Mouse (Mus musculus): ENCODE results near the gene Tenm4.

The Tenm4 gene

GRCm38 (mm10) chr7:96734315-96735058 lies 563.4 kb downstream of the Tenm4 start:
- CTCF ChIA-PET = interaction anchor here (0.6 to 0.7 kb wide), 2 partner anchors 18 to 41 kb away, joined by 4 to 7 read pairs; no protein-coding TSS in a partner anchor

- CTCF ChIA-PET = interaction anchor here (0.8 kb wide), 1 partner anchor 256 kb away, joined by 9 read pairs; no protein-coding TSS in a partner anchor
Observed at GRCm38 (mm10) chr7:96740631-96741030, 569.6 kb downstream of the Tenm4 start.

DNA sequence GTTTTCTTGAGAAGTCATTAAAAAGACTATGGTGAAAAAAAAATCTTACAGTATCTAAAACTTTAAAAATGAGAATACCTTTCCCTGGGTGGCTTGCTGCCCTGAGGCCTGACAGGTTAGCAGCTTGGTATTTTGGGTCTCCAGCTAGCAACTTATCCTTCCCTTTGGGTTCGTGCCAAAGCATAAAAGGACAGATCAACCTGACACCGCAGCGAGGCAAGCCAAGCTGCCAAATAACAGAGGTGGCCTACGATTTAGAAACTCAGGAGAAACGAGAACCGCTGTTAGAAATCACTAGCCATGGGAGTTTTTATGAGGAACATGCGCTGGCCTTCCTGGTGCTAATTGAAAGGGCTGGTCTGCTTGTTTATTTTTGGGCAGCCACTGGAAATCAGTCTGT lies 571.2 kb downstream of the Tenm4 start:
- CTCF ChIA-PET = no interaction called here

DNA sequence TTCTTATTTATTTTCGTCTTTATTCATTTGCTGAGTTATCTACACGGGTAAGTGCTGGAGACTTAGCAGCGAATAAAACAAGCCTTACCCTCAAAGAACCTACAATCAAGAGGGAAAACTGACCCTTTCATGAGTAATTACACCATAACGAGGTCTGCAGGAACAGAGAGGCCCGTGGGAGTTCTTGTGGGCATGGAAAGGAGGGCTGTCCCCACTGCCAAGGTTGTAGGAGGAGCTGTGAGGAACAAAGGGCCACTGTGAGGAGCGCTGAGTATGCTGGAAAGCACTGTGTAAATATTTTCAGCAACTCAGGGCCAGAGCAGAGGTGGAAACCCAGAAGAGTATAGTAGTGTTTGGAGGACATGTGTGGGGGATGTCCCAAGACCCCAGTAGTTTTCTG lies 574.9 kb downstream of the Tenm4 start:
- CTCF ChIA-PET = no interaction called here

- CTCF ChIA-PET = no interaction called here
Observed at GRCm38 (mm10) chr7:96746706-96747105, 575.7 kb downstream of the Tenm4 start.

DNA sequence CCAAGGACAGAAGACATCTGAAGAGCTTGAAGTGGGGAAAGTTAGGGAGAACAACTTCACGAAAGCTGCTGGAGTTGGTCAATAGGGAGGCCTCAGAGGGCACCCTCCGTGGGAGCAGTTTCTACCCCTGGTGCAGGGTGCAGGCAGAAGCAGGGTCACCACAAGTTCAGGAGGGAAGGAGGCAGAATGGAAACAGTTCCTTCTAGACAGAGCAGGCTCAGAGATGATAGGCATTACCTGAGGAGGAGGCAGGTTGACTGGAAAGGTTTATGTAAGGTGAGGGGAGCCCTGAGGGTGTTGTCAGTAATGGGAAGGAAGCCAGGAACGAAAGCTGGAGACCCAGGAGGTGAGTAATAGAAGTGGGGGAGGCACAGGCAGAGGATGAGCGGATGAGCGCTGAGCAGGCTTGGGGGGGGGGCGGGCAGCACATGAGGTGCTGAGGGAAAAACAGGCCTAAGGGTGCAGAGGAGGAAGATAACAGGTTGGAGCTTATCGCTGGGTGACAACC lies 577.5 kb downstream of the Tenm4 start:
- CTCF ChIA-PET = interaction anchor here (0.6 to 0.7 kb wide), 2 partner anchors 24 to 133 kb away, joined by 3 read pairs; no protein-coding TSS in a partner anchor

DNA sequence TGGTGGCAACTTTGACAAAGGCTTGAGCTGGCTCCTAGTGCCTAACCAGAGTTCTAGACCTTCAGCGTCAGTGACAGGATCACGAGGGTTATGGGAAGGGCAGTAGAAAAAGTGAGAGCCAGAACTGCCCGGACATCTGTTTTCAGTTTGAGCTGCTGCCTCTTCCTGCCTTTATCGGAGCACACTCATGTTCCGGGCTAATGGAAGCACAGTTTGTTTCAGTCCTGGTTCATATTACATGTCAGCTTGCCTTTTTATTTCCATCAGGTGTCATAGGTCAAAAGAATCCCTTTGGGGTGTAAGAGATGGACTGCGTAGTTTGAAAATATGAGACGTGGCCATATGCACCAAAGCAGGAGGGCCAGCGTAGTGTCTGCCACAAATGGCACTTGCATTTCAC lies 578.7 kb downstream of the Tenm4 start:
- CTCF ChIA-PET = no interaction called here

DNA sequence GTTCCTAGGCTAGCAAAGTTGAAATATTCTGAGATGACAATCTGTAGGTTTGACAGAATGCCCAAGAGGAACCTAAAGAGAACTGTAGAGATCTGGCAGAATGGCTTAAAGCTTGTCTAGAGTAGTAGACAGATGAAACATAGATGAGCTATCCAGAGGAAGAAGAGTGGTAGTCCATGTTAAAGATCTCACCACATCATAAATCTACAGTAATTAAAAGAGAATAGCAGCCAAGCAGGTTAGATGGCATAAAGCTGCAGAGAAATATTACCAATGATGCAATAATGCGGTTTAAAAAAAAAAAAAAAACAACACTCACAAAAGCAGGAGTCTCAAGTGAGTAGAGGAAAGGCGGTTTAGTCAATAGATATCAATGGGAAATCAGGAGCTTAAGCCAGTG lies 580.2 kb downstream of the Tenm4 start:
- CTCF ChIA-PET = no interaction called here

DNA sequence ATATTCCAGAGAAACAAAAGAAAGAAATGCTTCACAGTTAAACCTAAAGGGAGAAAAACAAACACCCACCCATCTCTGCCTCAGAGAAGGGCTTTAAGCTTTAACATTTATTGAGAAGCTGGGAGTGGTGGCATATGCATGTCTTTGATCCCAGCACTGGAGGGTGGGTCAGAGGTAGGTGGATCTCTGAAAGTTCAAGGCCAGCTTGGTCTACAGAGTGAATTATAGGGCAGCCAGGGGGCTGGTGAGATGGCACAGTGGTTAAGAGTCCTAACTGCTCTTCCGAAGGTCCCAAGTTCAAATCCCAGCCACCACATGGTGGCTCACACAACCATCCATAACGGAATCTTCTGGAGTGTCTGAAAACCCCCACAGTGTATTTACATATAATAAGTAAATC lies 581.7 kb downstream of the Tenm4 start:
- CTCF ChIA-PET = interaction anchor here (0.7 to 0.8 kb wide), 2 partner anchors 19 to 227 kb away, joined by 3 to 4 read pairs; no protein-coding TSS in a partner anchor

GRCm38 (mm10) chr7:96753335-96754095 lies 582.5 kb downstream of the Tenm4 start:
- CTCF ChIA-PET = interaction anchor here (0.8 kb wide), 1 partner anchor 228 kb away, joined by 3 read pairs; no protein-coding TSS in a partner anchor

- CTCF ChIA-PET = no interaction called here
Observed at GRCm38 (mm10) chr7:96754175-96754574, 583.1 kb downstream of the Tenm4 start.

DNA sequence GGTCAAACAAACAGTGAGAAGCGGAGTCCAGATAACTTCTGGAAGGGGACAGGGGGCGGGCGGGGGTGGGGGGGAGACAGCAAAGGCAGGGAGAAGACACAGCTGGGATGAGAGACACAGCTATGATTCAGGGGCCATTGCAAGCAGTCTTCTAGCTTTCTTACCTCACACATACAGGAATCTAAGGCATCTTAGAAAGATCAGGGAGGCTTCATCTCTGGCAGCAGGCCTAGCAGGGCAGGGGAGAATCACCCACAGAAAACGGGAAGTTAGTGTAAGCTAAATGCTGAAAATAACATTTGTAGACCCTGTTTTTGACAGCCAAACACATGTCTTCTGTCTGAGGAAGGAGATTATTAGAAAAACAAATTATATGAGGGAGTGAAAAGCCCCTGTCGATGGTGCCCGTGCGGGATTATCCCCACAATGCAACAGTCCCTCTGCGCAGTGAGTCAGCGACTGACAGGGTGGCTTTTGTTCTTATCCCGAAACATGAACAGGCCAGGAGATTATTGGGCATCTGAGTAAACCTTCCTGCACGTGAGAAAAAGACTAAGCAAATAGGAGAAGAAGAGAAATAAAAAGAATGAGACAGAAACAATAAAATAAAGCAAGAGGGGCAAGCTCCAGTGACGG lies 584.5 kb downstream of the Tenm4 start:
- CTCF ChIA-PET = no interaction called here

DNA sequence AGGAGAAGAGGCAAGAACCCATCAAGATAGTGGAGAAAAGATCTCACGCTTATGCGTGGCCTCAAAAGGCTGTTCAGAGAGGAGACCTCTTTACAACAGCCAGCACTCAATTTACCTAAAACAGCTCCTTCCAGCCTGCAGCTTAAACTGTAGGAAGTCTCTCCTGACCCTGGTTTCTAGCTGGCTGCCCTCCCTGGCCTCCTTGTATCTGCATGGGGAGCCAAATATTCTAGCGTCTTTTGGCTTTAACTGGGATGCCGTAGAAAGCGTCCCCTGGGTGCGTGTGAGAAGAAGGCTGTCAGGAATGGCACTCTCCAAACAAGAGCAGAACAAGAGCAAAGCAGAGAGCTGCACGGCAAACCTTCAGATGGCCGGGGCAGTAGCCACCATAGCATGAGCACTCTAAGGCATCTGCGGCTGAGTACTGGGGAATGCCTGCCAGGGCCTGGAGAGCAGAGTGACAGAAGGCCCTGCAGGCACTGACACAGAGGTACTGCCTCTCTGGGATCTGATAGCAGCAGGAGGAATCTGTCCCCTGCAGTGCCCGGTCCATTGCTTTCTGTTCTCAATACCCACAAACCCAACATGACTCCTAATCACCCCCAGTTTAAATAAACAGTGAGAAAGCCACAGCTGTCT lies 585.2 kb downstream of the Tenm4 start:
- CTCF ChIA-PET = no interaction called here

DNA sequence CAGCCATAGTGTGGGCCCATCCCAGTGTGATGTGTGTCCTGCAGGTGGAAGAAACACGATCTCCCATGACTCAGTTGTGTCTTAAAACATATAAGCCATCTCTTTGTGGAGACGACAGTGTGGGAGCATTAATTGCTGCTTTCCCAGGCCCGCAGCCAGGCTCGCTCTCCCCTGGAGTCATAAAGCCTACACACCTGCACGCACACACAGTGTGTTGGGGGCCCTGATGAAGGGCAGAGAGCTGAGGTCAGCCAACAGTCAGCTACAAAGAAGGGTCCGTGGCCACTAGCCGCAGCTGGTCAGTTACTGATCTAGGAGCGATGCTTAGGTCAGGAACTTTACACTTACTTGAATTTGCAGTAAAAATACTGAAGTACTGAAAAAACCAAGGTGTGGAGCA lies 586.0 kb downstream of the Tenm4 start:
- CTCF ChIA-PET = no interaction called here

DNA sequence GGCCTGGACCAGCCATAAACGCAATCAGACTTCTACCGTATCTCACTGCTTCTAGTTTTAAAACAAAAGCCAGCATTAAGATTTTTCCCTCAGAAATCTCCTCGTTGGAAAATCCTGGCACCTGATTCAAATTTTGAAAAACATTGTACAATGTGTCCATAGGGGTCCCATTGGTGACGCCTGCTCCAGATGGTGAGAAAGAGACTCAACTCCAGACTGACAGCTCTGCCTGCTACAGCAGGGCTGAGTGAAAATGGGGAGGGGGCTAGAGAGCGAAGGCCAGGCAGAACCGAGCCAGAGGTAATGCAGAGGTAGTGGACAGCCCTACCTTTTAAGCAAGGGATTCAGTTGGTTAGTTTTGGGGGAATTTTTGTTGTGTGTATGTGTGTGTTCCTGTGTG lies 589.2 kb downstream of the Tenm4 start:
- CTCF ChIA-PET = interaction anchor here (0.7 to 0.8 kb wide), 2 partner anchors 128 to 146 kb away, joined by 11 to 18 read pairs; no protein-coding TSS in a partner anchor

DNA sequence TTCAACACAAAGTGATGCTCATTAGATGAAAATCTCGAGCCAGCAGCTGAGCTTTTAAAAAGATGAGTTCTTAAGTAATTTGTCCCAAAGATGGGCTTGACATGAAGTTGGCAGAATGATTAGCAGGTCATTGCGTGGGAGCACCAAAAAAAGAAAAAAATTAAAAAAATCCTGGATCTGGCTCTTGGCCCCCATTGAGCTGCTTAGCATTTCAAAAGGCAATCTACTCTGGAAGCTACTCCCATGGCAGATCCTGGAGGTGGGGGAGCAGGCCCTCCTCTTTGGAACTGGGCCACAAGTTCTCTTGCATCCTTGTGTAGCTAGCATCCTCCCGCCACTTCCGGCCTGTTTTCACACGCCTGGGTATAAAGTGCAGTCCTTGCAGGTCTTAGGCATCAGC lies 590.1 kb downstream of the Tenm4 start:
- CTCF ChIA-PET = interaction anchor here (0.8 kb wide), 1 partner anchor 147 kb away, joined by 11 read pairs; no protein-coding TSS in a partner anchor

DNA sequence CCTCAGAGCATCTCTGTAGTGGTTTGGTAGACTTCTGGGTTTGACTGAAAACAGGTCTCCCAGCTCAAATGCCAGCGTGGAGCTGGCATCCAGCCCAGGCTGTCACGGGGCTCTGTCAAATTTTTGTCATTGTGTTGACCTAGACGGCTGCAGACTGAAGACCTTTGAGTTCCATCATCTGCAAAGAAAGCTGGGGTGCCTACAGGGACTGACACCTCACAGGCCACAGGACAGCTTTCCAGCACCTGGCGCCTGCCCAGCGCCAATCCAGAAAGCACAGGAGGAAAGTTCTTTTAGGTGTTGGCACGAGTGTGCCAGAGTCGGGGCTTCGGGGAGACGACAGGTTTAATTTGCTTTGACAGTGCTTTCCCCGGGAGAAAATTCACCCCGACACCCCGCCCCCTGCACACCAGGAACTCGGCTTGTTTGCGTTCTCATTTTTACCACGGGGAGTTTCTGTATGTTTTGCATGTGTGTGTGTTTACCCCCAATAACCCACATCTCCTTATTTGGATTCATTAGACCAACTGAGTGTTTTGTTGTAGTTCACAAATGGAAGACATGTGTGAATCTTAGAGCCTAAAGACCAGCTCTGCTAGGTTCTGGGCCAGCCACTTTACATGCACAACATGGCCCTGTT lies 594.4 kb downstream of the Tenm4 start:
- CTCF ChIA-PET = no interaction called here

GRCm38 (mm10) chr7:96767090-96767489 lies 596.0 kb downstream of the Tenm4 start:
- CTCF ChIA-PET = no interaction called here

- CTCF ChIA-PET = no interaction called here
Observed at GRCm38 (mm10) chr7:96768718-96769117, 597.7 kb downstream of the Tenm4 start.

- CTCF ChIA-PET = no interaction called here
Observed at GRCm38 (mm10) chr7:96769784-96770183, 598.7 kb downstream of the Tenm4 start.

DNA sequence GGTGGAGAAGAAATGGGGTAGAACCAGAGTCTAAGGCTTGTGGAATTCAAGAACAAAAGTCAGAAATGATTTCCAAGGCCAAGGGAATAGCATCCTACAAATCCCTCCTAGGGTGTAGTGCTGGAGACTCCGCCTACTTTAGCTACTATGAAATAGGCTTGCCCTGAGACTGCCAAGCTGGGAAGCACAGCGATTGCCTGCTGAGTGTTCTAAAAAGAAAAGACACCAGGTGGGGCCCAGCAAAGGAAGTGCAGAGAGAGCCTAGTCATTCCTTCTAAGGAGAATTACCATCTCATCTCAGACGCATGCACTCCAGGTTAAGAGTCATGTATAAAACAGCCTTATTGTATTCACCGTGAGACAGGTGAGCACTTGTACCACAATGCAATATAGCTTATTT lies 601.9 kb downstream of the Tenm4 start:
- CTCF ChIA-PET = interaction anchor here (0.6 kb wide), 1 partner anchor 310 kb away, joined by 3 read pairs; no protein-coding TSS in a partner anchor

Data from spleen, embryonic (tissue).